Mouse (Mus musculus): ENCODE data around the gene Ttc28. TPM values are rescaled to one million over a fixed set of nuclear protein-coding genes. Genes with fewer than 3 reads are reported as not detected.

Ttc28 gene
- total RNA-seq, 2 experiments from 2014 or later, result 17.9 to 18.4 TPM

DNA sequence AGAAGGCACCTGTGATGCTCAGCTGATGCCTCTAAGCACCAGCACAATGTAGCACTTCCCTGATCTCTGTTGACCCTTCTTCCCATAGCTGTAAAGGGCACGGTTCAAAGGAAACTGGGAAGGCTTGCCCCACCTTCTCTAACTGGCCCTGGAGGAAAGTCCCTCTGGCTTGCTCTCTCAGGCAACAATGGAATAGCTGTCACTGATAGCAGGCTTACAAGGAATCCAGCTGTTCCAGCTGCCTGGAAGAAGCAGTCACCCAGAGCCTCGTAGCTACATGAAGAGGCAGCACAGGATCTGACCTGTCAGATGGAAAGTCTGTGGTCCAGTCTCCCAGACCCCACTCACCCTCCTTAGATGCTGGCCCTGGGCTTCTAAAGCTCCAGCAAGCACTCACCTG is 389.2 kb downstream of the Ttc28 start:
- DNase-seq, result no peak
- intact Hi-C loops (cut with DNase I; ENCODE audit: low total_unique reads), result no loop called here

DNA sequence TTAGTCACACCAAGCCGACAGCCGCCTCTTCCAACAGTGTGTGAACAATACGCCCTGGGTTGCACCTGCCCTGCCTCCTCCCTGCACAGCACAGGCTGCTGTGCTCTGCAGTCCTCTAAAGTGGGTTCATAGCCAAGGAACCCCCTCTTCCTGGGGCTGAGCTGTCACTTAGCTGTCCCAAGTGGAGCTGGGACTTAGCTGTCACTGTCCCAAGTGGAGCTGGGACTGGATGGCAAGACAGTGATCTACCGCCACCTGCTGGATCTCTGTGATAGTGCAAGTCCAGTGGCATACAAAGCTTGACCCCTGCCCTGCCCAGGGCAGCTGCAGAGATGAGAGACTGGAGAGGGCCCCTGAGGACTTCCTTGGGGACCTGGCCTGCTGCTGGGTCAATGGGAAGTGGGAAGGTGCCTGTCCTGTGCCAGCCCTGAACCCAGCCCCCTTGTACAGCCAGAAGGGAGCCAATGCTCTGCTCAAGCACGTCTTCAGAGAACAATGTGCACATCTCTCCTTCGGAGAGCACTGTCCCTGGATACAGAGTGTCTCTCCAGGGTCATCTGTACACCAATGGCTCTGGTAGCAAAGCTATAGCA is 390.1 kb downstream of the Ttc28 start:
- intact Hi-C loops (cut with DNase I; ENCODE audit: low total_unique reads), result loop anchor here (5.0 to 10.0 kb wide), 2 partner anchors 432 to 885 kb away; partner anchors contain the start of genes Chek2 and Hscb
- peak; percentile 79 for DNase-seq

DNA sequence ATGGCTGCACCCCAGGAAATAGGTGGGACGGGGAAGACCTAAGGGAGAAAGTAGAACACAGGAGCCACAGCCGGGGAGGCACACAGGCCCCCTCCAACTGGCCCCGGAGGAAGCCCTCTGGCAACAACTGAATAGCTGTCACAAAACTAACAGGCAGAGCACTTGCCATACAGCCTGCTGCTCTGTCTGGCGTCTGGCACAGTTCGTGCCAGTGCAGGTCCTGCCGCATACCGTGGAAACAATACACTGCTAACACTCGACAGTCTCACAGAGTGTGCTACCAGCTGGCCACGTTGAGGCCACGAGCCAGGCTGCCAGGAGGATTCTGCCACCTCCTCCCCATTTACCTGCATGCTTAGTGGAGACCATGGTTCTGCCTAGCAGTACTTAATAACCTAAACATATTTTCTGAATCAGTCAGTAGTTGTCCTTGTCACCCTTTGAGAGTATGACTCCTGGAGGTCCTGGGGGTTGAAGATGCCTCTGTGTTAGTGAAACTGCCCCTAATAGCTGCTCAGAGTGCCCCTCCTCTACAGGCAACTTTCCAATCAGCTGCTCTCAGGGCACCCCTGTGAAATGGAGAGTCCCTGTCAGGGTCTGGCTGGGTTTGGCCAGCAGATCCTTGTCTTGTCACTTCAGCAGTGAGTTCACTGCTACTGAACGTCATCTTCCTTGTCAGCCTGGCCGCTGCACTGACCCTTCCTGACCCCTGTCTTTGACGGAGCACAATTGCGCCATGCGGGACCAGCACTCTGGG is 390.8 kb downstream of the Ttc28 start:
- DNase-seq, result no peak
- intact Hi-C loops (cut with DNase I; ENCODE audit: low total_unique reads), result loop anchor here (5.0 to 10.0 kb wide), 2 partner anchors 433 to 884 kb away; partner anchors contain the start of genes Chek2 and Hscb

DNA sequence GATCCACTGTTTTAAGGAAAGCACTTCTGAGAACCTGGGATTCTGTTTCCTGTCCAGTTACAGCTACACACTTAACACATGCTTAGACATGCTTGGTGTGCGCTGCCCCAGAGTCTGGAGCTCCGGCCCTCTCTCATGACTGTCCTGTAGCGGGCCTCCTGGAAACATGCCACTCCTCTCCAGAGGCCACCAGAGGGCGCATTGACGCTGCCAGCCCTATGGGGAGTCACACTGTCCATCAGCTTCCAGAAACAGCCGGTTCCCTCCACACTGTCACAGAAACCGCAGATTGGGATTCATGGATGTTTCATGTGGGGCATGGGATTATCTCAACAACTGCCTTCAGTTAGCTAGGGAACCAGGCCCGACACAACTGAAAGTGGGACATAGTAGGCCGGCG is 394.0 kb downstream of the Ttc28 start:
- DNase-seq, result peak; percentile 88
- intact Hi-C loops (cut with DNase I; ENCODE audit: low total_unique reads), result loop anchor here (2.0 to 10.0 kb wide), 3 partner anchors 67 to 881 kb away; partner anchors contain the start of genes Chek2 and Hscb

DNA sequence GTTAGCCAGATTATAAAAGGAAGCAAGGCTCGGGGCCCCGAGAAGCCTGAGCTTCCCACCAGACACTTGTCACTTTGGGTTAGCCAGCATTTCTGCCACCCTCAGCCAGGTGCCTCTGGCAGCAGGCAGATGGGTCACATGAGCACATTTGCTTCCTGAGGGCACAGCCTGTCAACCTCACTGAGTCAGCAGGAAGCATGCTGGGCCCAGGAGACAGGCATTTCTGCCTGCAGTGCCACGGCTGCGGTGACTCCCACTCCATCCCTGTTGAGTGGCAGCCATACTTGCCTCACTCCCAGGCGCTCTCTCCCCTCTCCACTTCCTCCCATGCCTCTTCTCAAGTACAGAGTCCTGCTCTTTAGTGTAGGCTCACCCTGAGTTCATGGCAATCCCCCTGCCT is 395.3 kb downstream of the Ttc28 start:
- DNase-seq, result no peak
- intact Hi-C loops (cut with DNase I; ENCODE audit: low total_unique reads), result loop anchor here (5.0 to 10.0 kb wide), 2 partner anchors 438 to 880 kb away; partner anchors contain the start of genes Chek2 and Hscb

DNA sequence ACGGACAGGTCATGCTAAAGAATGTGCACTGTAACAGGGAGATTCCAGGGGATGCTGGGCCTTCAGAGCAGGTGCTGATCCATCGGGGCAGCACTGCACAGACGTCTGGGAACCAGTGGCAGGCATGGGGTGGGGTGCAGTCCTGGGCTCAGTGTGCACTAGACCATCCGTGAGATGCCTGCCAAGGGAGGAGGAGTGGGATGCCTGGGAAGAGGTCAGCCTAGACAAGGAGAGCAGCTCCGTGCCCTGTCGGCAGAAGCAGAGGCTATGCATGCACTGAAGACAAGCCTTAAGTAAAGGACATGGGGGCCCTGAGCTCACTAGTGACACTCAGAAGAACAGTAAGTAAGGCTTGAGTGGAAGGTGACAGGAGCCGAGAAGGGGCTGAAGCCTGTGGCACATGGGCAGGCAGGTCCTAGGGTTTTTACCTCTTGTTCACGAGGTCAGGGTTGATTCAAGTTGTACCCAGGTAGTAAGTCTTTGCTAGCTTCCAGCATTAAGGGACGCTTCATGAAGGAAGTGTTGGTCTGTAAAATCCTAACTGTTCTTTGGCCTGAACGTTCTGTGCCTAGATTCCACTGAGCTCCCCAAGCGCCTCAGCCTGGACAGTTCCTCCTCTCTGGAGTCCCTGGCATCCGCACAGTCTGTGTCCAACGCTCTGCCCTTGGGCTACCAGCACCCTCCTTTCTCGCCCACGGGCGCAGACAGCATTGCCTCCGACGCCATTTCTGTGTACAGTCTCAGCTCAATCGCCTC is 405.0 kb downstream of the Ttc28 start:
- DNase-seq, result no peak
- intact Hi-C loops (cut with DNase I; ENCODE audit: low total_unique reads), result no loop called here

DNA sequence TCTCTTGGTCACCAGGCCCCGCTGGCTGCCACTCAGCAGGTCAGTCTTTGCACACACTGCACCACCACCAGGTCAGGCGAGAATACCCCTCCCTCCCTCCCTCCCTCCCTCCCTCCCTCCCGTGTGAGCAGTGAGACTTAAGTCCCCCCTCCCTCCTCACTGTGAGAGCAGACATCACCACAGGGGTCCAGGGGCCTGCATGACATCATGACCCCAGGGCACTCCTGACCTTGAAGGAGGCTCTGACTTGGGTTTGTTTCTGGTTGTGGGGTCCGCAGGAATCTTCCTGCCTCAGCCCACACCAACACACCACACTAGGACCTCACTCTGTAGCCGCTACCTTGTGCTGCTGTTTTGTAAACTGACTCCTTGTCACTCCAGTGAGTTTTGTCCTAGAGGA is 408.0 kb downstream of the Ttc28 start:
- no peak for DNase-seq
- intact Hi-C loops (cut with DNase I; ENCODE audit: low total_unique reads), result no loop called here

DNA sequence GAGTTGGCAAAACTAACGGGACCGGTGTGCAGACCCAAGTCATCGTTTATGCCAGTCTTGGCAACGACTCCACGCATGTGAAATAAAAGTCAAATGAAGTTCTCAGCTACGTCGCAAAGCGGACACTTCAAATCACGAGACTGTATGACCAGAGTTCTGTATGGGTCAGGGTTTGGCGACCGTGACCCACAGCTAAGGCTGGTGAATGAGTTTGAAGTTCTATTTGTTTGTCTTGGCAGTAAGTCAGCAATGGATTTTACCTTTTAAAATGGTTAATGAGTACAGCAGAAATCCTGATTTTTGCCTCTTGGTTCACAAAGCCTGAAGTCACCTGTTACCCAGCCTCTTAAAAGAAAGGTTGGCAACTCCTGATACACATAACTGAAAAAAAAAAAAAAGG is 408.9 kb downstream of the Ttc28 start:
- intact Hi-C loops (cut with DNase I; ENCODE audit: low total_unique reads), result no loop called here
- no peak for DNase-seq

DNA sequence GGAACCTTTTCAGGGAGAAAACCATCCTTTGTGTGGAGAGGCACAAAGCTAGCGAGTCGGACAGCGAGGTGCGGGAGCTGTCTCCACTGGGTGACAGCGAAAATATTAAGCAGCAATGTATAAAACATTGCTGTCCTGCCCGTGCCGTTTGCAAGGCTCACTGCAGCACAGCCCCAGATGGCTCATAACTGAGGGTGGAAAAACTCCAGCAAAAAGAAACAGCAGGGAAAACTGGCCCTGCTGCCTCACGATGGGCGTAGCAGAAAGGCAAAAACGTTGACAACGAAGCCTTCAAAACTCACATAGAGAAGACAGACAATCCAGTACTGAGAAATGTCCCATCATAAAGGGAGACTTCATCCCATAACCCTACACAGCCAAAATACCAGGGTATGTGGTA is 410.5 kb downstream of the Ttc28 start:
- intact Hi-C loops (cut with DNase I; ENCODE audit: low total_unique reads), result no loop called here
- no peak for DNase-seq

DNA sequence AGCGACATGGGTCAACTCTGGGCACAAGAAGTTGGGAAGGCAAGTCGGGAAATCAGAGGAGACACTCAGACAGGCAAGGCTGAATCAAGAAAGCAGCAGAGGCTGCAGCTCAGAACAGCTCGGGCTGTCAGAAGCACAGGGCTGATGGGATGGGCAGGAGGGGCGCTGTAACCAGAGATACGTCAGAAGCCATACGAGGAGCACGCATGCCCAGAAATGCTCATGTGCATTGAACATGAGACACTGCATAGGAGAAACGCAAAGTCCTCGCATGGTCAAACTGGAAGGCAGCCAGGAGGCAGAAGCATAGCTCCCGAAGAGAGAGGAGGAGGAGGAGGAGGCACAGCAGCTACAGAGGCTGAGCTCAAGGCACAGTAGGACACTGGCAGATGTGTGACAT is 412.0 kb downstream of the Ttc28 start:
- intact Hi-C loops (cut with DNase I; ENCODE audit: low total_unique reads), result no loop called here
- no peak for DNase-seq

DNA sequence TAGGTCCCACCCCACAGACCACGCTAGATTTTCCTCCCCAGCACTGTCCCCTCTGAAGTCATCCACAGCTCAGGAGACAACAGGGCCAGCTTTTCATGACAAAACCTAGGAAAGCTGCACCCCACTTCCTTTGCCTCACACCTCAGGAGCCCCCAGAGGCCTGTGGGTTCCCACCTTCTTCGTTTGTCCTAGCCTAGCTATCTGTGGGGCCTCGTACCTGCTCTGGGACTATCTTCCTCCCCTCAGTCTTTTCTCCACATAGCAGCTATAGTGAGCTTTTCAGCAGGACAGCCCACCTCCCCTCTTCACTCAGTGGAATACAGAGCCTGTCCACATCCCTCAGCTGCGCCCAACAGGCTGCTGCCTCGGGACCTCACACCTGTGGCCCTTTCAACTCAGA is 418.2 kb downstream of the Ttc28 start:
- intact Hi-C loops (cut with DNase I; ENCODE audit: low total_unique reads), result no loop called here
- DNase-seq, result no peak

DNA sequence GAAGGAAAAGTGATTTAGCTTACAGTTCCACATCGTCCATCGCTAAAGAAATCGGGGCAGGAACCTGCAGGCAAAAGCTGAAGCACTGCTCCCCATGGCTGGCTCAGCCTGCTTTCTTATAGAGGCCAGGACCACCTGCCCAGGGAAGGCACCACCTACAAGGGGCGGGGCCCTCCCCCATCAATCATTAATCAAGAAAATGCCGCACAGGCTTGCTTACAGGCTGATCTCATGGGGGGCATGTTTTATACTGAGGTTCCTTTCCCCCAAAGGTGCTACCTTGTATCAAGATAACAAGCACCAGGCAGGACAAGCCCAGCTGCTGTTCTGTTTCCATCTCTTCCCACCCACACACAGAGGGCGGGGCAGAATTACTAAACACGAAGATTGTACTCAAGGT is 419.1 kb downstream of the Ttc28 start:
- no peak for DNase-seq
- intact Hi-C loops (cut with DNase I; ENCODE audit: low total_unique reads), result no loop called here

DNA sequence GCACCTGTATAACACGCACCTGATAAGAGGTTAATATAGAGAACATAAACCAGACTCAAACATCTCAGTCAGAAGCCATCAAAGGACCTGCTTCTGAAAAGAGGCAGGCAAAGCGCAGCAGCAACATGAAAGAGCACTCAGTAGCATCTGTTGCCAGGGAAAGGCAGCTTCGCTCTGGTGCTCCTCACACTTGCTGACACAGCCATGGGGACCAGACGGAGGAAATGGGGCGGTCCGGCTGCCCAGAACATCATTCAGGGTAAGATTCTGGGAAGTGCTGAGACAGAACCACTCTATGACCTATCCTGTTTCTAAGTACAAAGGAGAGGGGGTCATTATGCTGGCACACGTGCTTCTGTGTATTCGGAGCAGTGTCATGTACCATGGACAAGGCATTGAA is 421.2 kb downstream of the Ttc28 start:
- intact Hi-C loops (cut with DNase I; ENCODE audit: low total_unique reads), result no loop called here

DNA sequence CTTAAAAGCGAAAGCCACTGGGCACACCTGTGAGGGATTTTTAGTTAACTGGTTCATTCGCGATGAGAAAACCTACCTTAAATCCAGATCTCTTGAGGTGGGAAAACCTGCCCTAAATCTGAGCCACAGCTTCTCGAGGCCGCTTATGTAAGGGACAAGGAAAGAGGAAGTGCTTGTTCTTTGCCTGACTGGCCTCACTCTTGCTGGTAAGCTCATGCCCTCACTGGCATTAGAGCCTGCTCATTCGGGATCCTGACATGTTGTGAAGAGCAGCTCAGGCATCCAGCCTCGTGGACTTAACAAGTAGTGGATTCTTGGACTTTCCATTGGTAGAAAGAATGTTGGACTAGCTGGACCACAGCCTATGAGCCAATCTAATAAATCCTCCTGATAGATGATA is 422.1 kb downstream of the Ttc28 start:
- DNase-seq, result no peak
- intact Hi-C loops (cut with DNase I; ENCODE audit: low total_unique reads), result no loop called here

More for the DNA sequence above, 421.2 kb downstream of the Ttc28 start:
- no peak for DNase-seq

DNA sequence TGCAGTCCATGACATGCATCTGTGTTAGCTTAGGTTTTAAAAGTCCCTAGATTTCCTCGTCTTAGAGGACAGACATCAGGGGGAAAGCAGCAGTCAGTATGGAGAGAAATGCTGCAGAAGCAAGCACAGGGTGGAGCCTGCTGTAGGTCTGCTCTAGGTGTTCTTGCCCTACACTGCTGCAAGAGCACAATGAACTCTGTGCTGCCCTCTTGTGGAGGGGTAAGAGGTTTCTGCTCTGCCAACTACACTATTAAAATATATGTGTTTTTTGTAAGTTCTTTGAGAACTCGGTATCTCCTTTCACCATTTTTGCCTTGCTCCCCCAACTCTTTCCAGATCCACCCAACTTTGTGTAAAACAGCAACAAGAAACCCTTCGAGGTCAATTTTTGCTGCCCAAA is 425.1 kb downstream of the Ttc28 start:
- DNase-seq, result no peak
- intact Hi-C loops (cut with DNase I; ENCODE audit: low total_unique reads), result no loop called here

DNA sequence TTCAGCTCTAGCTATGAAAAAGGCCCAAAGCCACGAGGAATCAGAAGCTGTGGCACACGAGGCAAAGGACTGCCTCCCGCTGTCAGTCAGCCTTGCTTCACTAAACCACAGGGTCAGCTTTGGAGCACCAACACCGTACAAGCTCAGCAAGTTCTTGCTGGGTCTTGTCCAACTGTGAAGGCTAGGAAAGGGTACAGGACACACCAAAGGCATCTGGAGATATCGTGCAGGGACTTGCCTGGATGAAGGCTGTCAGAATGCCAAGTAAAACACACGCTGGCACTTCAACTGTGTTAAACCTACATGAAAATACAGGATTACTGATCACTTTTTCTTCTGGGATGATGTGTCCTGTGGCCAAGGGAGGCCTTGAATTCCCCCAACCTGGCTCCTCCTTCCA is 430.6 kb downstream of the Ttc28 start:
- intact Hi-C loops (cut with DNase I; ENCODE audit: low total_unique reads), result no loop called here
- DNase-seq, result no peak

DNA sequence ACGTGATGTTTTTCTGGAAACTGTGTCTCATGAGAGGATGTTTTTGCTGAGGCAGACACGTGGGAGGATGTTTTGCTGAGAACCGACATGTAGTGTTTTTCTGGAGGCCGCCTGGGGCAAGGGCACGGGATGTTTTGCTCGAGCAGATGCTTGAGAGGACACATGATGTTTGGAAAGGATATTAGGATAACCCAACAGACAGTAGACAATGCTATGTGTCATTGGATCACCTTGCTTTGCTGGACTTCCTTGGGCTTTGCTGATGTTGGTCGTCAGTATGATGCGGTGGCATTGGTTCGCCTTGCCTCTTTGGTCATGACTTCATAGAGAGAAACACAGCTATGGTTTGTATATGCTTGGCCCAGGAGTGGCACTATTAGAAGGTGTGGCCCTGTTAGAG is 434.2 kb downstream of the Ttc28 start:
- DNase-seq, result no peak
- intact Hi-C loops (cut with DNase I; ENCODE audit: low total_unique reads), result no loop called here

DNA sequence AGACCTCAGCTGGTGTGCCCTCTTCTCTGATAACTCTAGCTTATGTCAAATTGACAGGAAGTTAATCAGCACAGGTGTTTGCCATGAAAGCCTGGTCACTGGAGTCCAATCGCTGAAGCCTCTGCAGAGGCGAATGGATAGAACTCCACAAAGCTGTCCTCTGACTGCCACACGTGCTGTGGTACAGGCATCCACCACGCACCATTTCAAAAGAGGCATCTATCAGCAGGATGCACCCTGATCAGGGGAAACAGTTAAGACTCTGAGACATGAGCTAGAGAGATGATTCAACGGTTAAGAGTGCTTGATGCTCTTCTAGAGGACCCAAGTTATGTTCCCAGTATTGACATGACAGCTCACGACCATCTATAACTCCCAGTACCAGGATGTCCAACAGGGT is 435.5 kb downstream of the Ttc28 start:
- intact Hi-C loops (cut with DNase I; ENCODE audit: low total_unique reads), result no loop called here
- no peak for DNase-seq

DNA sequence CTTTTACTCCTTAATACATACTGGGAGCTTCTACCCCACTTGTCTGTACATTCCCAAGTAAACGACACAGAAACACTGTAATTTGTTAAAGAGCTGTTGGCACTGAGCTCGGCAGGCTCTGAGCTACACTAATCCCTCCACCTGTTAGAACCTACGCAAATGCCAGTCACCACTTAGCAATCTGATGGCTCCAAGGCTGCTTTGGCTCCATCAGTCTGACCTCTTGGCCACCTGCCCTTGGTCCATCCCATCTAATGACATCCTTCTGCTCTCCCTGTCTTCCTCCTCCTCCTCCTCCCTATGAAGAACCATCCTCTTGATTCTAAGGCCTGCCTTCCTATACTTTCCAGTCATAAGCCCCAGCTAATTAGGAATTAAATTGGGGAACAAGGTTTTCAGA is 437.9 kb downstream of the Ttc28 start:
- intact Hi-C loops (cut with DNase I; ENCODE audit: low total_unique reads), result no loop called here
- no peak for DNase-seq

DNA sequence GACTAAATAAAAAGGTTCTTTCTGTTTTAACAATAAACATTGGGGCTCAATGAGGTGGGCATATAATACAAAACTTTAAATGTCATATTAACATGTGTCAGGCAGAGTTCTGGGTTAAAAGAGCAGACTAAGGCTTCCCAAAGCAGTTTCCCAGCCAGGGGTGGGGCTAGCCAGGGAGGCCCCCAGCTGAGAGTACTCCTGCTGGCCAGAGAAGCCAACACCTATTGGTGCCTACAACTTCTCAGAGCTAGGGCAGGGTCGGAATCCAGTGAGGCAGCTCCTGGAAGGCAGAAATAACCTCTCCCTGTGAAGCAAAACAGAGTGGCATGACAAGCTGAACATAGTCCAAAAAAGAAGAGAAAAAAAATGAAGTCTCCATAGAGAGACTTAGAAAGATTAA is 439.3 kb downstream of the Ttc28 start:
- DNase-seq, result no peak
- intact Hi-C loops (cut with DNase I; ENCODE audit: low total_unique reads), result no loop called here

DNA sequence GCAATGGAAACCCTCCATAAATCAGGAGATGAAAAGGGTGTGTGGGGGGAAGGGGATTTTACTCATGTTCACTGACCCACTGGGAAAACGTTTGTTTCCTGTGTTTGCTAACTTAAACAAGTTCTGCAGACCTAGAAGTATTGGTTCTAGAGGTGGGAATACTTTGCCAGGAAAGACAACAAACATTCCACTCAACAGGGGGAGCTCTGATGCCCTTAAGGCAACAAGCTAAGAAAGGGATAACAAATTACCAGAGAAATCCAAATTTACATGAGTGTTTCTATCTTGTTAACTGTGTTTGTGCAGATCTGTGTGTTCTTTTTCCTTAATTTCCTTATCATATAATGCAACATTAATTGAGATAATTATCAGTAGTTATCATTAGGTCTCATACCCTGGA is 446.2 kb downstream of the Ttc28 start:
- DNase-seq, result no peak
- intact Hi-C loops (cut with DNase I; ENCODE audit: low total_unique reads), result no loop called here
